Mouse (Mus musculus) megakaryocyte progenitor cell, adult 5-6 weeks (primary cell): ENCODE results near the gene Icos. TPM values are rescaled to one million over a fixed set of nuclear protein-coding genes. Genes with fewer than 3 reads are reported as not detected.

Experiments
- ATAC-seq: replicated peaks from 2 replicates; pipeline ENCODE4 v1.8.0; 2016; ENCODE audit warnings: mild to moderate bottlenecking, moderate TSS enrichment, inconsistent platforms; ENCODE audit not compliant: poor library complexity
- total RNA-seq, 2 experiments: library from RNA; stranded (forward) in 1 of 2; stranded (reverse) in 1 of 2; fragments of 157-497, 149-512 nt in 1 of 2; fragments of 200-1000 nt in 1 of 2; gene quantifications; 2 replicates each; pipeline versions ENCODE4 v1.2.3 to v1.2.4; 2015 to 2017

Gene Icos
- total RNA-seq, 2 experiments from 2014 or later, result 0.52 TPM; not detected in 1

DNA sequence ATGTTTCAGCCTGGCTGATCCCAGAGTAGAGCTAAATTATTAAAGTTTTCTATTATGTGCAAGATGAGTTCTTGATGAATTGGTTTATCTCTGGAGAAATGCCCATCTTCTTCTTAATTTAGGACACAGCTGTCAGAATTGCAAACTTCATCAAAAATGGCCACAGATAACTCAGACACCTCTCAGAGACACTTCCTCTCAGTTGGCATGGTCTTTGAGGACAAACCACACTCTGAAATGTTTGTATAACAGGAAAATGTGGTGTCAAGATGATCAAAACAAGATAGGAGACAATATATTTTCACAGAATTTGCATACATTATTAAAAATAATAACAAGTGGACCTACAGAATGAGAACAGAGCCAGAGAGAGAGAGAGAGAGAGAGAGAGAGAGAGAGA, 52.8 kb downstream of the Icos start:
- ATAC-seq, result no peak

DNA sequence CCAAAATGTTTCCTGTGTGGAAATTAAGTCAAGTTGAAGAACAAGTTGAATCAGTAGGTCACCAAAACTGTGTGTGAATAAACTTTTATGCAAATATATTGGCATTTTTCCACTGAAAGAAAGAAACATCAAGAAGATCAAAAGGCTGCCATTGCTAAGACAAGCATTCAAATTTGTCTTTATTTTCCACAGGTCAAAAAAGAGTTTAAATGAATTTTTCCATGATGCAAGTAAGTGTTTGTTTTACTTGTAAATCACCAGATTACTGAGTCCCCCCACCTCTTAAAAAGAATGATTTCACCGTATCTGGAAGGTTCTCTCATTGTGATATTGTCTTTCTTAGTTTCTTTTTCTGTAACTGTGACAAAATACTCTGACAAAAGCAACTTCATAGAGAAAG, 57.5 kb downstream of the Icos start:
- ATAC-seq, result no peak

DNA sequence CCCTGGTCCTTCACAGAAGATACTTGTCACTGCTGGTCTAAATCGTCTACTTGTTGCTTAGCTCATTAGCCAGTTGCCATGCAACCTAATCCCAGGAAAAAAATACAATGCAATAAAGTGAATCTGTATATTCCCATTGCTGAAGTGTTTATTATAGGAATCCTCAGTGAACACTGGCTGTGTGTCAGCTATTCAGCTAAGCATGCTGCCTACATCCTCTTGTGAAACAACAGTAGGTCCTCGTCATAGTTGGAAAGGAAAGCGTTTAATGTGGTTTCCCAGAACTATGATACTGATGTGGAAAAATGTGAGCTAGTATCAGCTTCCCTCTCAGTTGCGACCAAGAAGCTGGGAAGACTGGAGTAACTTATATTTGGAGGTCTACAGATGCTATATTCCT, 60.5 kb downstream of the Icos start:
- no peak for ATAC-seq

DNA sequence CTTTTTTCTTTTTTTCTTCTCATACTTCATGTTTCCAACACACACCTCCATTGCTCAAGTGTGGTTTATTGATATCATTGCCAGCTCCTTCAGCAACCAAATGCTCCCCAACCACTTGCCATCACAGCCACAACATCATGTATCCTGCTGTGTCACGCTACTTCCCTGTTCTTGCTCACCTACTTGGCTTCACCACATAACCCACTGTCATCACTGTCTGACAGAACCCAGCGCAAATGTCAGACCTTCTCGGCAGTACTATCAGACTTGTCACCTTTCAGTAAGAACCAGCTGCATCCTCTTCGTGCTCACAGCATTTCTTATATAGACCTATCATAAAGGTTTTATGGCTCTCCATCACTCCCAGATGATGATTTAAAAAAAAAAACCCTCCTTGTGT, 61.6 kb downstream of the Icos start:
- ATAC-seq, result no peak

- ATAC-seq, result no peak
These were observed 62.7 kb downstream of the Icos start for GRCm38 (mm10) chr1:61040401-61040800.

DNA sequence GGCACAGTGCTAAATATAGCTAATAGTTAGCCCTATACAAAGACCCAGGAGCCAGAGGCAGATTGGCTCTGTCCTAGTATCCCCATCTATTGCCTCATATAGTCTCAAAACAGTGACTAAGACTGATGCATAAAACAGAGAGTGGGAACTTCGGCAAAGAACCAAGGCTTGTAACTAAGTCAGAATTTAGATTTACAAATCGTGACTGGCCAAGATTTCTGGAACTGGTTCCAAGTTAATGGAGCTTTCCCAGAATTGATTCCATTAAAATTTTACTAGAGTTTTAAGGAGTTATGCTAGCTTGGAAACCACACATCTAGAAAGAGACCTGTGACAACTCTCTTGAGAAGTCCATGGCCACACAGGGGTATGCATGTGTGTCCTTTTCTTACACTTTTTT, 65.1 kb downstream of the Icos start:
- no peak for ATAC-seq

DNA sequence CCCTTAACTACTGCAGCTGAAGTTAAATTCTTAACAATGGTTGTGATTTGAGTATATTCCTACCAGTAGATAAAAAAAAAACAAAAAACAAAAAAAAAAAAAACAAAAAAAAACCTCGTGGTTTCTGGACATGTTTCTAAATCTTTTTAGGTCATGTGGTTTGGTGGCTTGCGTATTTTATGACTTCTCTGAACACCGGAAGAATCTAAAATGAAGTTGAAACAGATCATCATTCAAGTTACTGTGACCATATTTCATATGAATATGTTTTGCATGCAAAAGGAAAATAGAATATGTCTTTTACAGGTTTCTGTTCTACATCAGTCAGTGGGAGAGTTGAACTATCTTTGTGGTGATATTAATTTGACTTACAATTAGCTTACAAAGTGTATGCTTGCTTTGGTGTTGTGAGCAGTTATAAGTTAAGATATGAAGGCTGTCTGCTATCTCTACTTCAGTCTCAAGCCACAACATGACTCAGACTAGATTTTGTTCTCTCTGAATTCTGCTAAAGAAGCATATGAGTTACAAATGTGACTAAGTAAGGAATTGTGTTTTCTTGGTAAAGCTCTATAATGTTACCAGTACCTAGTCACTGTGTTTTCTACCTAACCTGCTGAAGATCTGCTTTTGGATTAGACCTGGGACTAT, 68.5 kb downstream of the Icos start:
- ATAC-seq, result no peak

DNA sequence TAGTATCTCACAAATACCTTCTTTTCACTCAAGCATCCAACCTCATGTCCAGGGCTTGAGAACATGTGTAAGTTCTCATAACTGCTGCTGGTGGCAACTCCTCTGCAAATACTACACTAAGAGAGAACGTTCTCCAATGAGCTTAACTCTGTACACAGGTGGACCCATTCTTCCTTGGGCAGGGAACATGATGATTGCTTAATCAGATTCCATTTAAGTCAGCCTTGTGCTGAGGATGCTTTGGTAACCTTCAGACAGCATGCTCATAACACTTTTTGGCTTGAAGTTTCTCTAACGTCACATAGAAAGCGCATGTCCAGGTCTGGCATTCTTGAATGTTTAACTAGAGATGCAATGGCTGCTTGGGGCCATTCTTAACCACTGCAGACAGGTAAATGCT, 69.6 kb downstream of the Icos start:
- no peak for ATAC-seq

Other genes starting within 250 kb of the Icos start
- 0.07 TPM in 1 of 2 replicates, not detected in the other for gene Ctla4, start 90.9 kb upstream of the Icos start, total RNA-seq (2015)
- not detected in 2 replicates for gene Ctla4, start 90.9 kb upstream of the Icos start, total RNA-seq (2017)